Mouse (Mus musculus) heart, embryonic 12.5 days (tissue): ENCODE data around the gene Tmppe. TPM values are rescaled to one million over a fixed set of nuclear protein-coding genes. Genes with fewer than 3 reads are reported as not detected.

ENCODE experiments used
- ATAC-seq: fragments of 200-750 bp; cut with Nextera tagmentation; 2 replicates; pipeline ENCODE4 v1.8.0; 2017; ENCODE audit warnings: moderate TSS enrichment, moderate library complexity; ENCODE audit not compliant: insufficient number of reproducible peaks, low FRiP score
- H3K27ac ChIP-seq: fragments of 300-500 bp; sonication (generic); 2 replicates; pipeline ENCODE4 v1.5.1; 2016; ENCODE audit warnings: mild to moderate bottlenecking, moderate library complexity; ENCODE audit not compliant: poor library complexity, severe bottlenecking
- H3K27me3 ChIP-seq: fragments of 300-500 bp; sonication (generic); replicated peaks from 2 replicates; pipeline ENCODE4 v1.6.1; 2016; ENCODE audit warnings: mild to moderate bottlenecking, moderate library complexity
- H3K36me3 ChIP-seq: fragments of 300-500 bp; sonication (generic); 2 replicates; pipeline ENCODE4 v1.6.1; 2016; ENCODE audit warnings: mild to moderate bottlenecking, moderate library complexity
- H3K4me1 ChIP-seq: fragments of 300-500 bp; sonication (generic); replicated peaks from 2 replicates; pipeline ENCODE4 v1.6.1; 2016; ENCODE audit warnings: mild to moderate bottlenecking
- H3K4me2 ChIP-seq: fragments of 300-500 bp; sonication (generic); 2 replicates; pipeline ENCODE4 v1.6.1; 2016; ENCODE audit warnings: mild to moderate bottlenecking, moderate library complexity
- H3K4me3 ChIP-seq: fragments of 300-500 bp; sonication (generic); 2 replicates; pipeline ENCODE4 v1.5.1; 2016; ENCODE audit warnings: mild to moderate bottlenecking
- H3K9ac ChIP-seq: fragments of 300-500 bp; sonication (generic); 2 replicates; pipeline ENCODE4 v1.6.1; 2016; ENCODE audit warnings: mild to moderate bottlenecking, moderate library complexity
- H3K9me3 ChIP-seq: fragments of 300-500 bp; sonication (generic); replicated peaks from 2 replicates; pipeline ENCODE4 v1.6.1; 2016; ENCODE audit warnings: mild to moderate bottlenecking, moderate library complexity
- WGBS: fragments of 180-500 bp; shearing (Covaris S2); methylation state at CpG from one replicate; pipeline ENCODE4 v1.1.7; 2016; 5-methylcytosine and 5-hydroxymethylcytosine counted together
- polyA plus RNA-seq: library from polyadenylated mRNA; unstranded; fragments of >200 nt; fragmentation: Nextera tagmentation; extraction: Ambion mirVana; gene quantifications from 2 replicates; pipeline ENCODE4 v1.2.1, GENCODE M21; 2016

Gene Tmppe
- polyA plus RNA-seq, 1 experiment from 2014 or later = 11.9 TPM

DNA sequence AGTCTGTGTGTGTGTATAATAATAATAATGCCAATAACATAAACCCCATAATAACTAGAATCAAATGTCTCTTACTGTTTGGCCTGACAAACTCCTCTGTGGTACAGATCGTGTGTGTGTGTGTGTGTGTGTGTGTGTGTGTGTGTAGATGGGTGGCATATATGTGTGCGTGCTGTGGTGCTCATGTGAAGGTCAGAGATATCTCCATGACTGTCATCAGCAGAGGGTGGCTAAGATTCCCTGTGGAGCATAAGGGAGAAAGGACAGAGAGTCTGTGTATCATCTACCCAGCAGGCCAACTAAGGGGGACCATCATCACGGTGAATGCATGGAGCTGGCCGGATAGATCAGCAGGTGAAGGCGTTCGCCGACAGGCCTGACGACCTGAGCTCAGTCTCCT, 46.0 kb downstream of the Tmppe start:
- Histone ChIP-seq H3K4me3 (no peak overlapping the region), H3K27ac (no peak overlapping the region), H3K36me3 (peaks cover 20% of the 10 kb centered on the region; the same call in 1 of the 2 replicates), H3K27me3 (no peaks in the 10 kb centered on the region), H3K9ac (no peak overlapping the region), H3K9me3 (no peaks in the 10 kb centered on the region), H3K4me1 (peaks cover 13% of the 10 kb centered on the region), H3K4me2 (no peak overlapping the region)
- ATAC-seq = no peak
- WGBS = 59% methylated on average over 8 of the region's 8 CpGs

DNA sequence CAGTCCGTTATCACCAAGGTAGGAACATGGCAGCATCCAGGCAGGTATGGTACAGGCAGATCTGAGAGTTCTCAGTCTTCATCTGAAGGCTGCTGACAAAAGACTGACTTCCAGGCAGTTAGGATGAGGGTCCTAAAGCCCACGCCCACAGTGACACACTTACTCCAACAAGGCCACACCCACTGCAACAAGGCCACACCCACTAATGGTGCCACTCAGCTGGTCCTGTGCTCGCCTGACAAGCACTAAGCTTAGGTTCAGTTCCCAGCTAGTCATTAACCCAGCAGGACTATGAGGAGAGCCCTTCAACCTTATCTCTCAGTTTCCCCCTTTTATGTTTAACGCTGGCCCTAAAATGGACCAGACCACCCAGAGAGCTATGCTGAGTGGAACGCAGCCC, 47.8 kb downstream of the Tmppe start:
- no peak overlapping the region for H3K27ac ChIP-seq
- no peaks in the 10 kb centered on the region for H3K9me3 ChIP-seq
- ATAC-seq = no peak
- H3K4me1 ChIP-seq = peaks cover 13% of the 10 kb centered on the region
- H3K27me3 ChIP-seq = no peaks in the 10 kb centered on the region
- H3K9ac ChIP-seq = no peak overlapping the region
- H3K4me2 ChIP-seq = no peak overlapping the region
- peaks cover 5% of the 10 kb centered on the region; the same call in 1 of the 2 replicates for H3K36me3 ChIP-seq
- 68% methylated on average over 5 of the region's 5 CpGs for WGBS
- no peak overlapping the region for H3K4me3 ChIP-seq

DNA sequence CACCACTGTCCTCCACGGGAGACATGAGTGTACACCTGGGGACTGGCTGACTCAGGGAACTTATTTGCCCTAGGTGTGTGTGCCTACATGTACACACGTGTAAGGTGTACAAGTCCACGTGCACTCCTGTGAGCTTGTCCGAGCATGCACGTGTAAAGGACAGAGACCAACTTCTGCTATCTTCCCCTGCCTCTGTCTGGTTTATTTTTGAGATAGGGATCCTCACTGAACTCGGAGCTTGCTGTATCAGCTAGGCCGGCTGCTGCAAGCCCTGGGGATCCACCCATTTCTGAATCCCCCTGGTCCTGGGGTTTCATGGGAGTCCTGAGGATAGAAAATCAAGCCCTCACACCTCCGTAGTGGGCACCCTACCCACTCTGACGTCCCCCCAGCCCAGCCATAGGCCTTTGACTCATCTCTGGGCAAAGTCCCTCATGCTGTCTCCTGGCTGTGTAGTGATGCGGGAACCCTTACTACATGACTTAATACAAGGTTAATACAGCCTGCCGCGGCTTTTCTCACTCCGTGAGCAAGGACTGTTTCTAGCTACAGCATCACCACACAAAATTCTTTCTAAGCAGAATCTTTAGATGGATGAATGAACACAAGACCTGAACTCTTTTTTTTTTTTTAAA, 48.3 kb downstream of the Tmppe start:
- Histone ChIP-seq H3K4me2 (no peak overlapping the region), H3K4me1 (peaks cover 13% of the 10 kb centered on the region), H3K9me3 (no peaks in the 10 kb centered on the region), H3K9ac (no peak overlapping the region), H3K27ac (no peak overlapping the region), H3K27me3 (no peaks in the 10 kb centered on the region), H3K4me3 (no peak overlapping the region), H3K36me3 (peaks cover 4% of the 10 kb centered on the region; the same call in 1 of the 2 replicates)
- WGBS = 70% methylated on average over 13 of the region's 13 CpGs
- ATAC-seq = no peak

DNA sequence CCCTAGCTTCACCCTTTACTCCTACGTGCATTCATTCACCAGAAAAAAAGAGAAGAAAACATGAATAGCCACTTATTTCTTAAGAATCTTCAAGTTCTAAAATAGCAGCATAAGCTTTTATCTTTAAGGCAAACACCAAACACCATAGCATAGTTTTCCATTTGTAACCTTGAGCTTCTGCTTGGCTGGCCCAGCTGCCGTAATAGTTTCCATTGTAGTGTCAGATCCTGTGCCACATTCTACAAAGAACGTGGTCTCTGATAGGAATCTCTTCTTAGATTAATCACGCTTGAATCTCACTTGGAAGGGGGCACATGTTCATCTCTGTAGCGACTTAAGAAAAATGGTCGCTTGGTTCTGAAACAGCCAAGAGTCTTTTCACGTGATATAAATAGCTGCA, 50.7 kb downstream of the Tmppe start:
- 80% methylated on average over 7 of the region's 7 CpGs for WGBS
- Histone ChIP-seq H3K4me1 (peaks cover 10% of the 10 kb centered on the region), H3K4me2 (no peak overlapping the region), H3K36me3 (peaks cover 17% of the 10 kb centered on the region), H3K9ac (no peak overlapping the region), H3K4me3 (no peak overlapping the region), H3K9me3 (no peaks in the 10 kb centered on the region), H3K27me3 (no peaks in the 10 kb centered on the region), H3K27ac (no peak overlapping the region)
- ATAC-seq = no peak

DNA sequence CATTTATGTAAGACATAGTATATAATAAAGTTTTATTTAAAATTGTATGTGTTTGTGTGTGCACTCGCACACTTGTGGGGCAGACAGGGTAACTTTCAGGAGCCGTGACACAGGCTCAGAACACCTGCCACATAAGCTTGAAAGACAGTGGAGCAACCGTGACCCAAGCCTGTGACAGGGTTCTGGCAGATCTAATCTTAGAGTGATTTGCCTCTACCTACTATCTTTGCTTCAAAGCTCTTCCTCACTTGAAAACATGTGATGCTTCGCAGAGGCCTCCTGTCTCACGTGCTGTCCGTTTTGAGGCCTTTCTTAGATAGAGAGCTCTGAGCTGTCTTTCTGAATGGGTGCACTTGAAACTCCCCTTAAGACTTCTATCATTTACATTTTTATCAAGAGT, 51.5 kb downstream of the Tmppe start:
- no peaks in the 10 kb centered on the region for H3K9me3 ChIP-seq
- no peak overlapping the region for H3K4me2 ChIP-seq
- 63% methylated on average over 6 of the region's 6 CpGs for WGBS
- no peak overlapping the region for H3K27ac ChIP-seq
- H3K4me3 ChIP-seq = no peak overlapping the region
- H3K27me3 ChIP-seq = no peaks in the 10 kb centered on the region
- H3K4me1 ChIP-seq = 0 out of 2 replicates have a peak, but pooled peaks cover 2% of the 10 kb centered on the region
- ATAC-seq = no peak
- H3K9ac ChIP-seq = no peak overlapping the region
- peaks cover 25% of the 10 kb centered on the region for H3K36me3 ChIP-seq

DNA sequence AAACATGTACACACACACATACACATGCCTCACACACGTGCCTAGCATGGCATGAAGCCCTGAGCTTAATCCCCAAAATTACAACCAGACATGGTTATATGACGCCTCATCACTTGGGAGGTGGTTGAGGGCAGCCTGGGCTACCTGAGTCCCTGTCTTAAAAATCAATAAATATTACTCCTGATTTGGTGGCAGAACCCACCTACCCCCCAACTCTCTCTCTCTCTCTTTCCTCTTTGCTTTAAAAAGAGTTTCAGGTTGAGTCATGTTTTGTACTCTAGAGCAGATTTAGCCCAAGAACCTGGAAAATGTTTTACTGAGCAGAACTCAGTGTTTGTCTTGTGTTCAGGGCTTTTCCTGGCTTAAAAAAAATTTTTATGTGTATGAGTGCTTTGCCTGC, 54.5 kb downstream of the Tmppe start:
- ATAC-seq = no peak
- Histone ChIP-seq H3K4me2 (no peak overlapping the region), H3K27ac (no peak overlapping the region), H3K27me3 (no peaks in the 10 kb centered on the region), H3K4me3 (no peak overlapping the region), H3K36me3 (peaks cover 36% of the 10 kb centered on the region), H3K4me1 (no peaks in the 10 kb centered on the region), H3K9me3 (no peaks in the 10 kb centered on the region), H3K9ac (no peak overlapping the region)
- 84% methylated on average over 2 of the region's 2 CpGs for whole genome bisulfite sequencing

Other genes with a start within 250 kb of the Tmppe start
- not detected in 2 replicates for gene Bcl2a1c, start 71.0 kb upstream of the Tmppe start, polyA plus RNA-seq
- gene Crtap, start 10.4 kb upstream of the Tmppe start, polyA plus RNA-seq = 144 and 150 TPM in 2 replicates
- 46.2 and 47.3 TPM in 2 replicates for gene Glb1, start within 50 bp of the Tmppe start, polyA plus RNA-seq
- gene Ccr4, start 103.8 kb downstream of the Tmppe start, polyA plus RNA-seq = not detected in 2 replicates
- gene C130032M10Rik, start 114.6 kb downstream of the Tmppe start, polyA plus RNA-seq = 0.64 and 1.3 TPM in 2 replicates
- 0.40 and 0.63 TPM in 2 replicates for gene Trim71, start 163.3 kb downstream of the Tmppe start, polyA plus RNA-seq
- gene Cnot10, start 239.1 kb downstream of the Tmppe start, polyA plus RNA-seq = 39.4 and 40.8 TPM in 2 replicates